In genomic region chr13:97006784-97007183, GRCm38 (mm10) we compare ENCODE assay signal across 8 mouse cellular contexts. TPM values are rescaled to one million over a fixed set of nuclear protein-coding genes. Genes with fewer than 3 reads are reported as not detected.
DNase-seq lines count a peak whose midpoint lies in the region; ATAC-seq and TF ChIP-seq lines count a peak whose summit lies in the region.

No protein-coding gene starts in this region.

- peak; percentile 17; the same call in 1 of the 2 replicates for ATAC-seq in kidney, embryonic 14.5 days (ENCODE audit: low FRiP score, low TSS enrichment)
- no peak for ATAC-seq in forebrain, embryonic 13.5 days
- no peak for ATAC-seq in liver, embryonic 14.5 days (ENCODE audit: insufficient read depth)

- TF ChIP-seq CTCF in liver, embryonic 14.5 days (IDR thresholded peaks at IDR 0.05; ENCODE audit: low read depth), result no peak

- no peak overlapping the region for H3K27ac ChIP-seq in kidney, embryonic 14.5 days (ENCODE audit: low read depth, low read length)
- no peak overlapping the region for H3K27ac ChIP-seq in forebrain, embryonic 13.5 days
- no peak overlapping the region for H3K27ac ChIP-seq in liver, embryonic 14.5 days

- WGBS in kidney, embryonic 14.5 days, result 46% methylated on average over 2 of the region's 2 CpGs
- 65% methylated on average over 2 of the region's 2 CpGs for WGBS in forebrain, embryonic 13.5 days
- WGBS in liver, embryonic 14.5 days (ENCODE audit: insufficient replicate concordance), result 29% methylated on average over 2 of the region's 2 CpGs

- peak overlapping the region; percentile 45; the same call in 1 of the 2 replicates for H3K4me3 ChIP-seq in kidney, embryonic 14.5 days (ENCODE audit: low read length)
- peak overlapping the region; percentile 40; the same call in 1 of the 2 replicates for H3K4me3 ChIP-seq in forebrain, embryonic 13.5 days
- peak overlapping the region in 1 of 2 experiments; percentile 43; a peak in 2 of 4 replicates for H3K4me3 ChIP-seq in liver, embryonic 14.5 days (ENCODE audit: insufficient read depth in 1 of 2, low read depth in 2 of 2, low read length in 2 of 2)

- H3K4me1 ChIP-seq in kidney, embryonic 14.5 days (ENCODE audit: control insufficient read depth, insufficient read depth, low read length), result 0 out of 2 replicates have a peak, but pooled peaks cover 3% of the 10 kb centered on the region
- H3K4me1 ChIP-seq in forebrain, embryonic 13.5 days, result no peaks in the 10 kb centered on the region
- H3K4me1 ChIP-seq in liver, embryonic 14.5 days (replicated peaks; ENCODE audit: control insufficient read depth in 2 of 2, insufficient read depth in 2 of 2, low read length in 1 of 2), result peaks cover 10 to 13% of the 10 kb centered on the region in 2 experiments

- H3K9me3 ChIP-seq in kidney, embryonic 14.5 days (ENCODE audit: control insufficient read depth, low read length), result no peaks in the 10 kb centered on the region
- H3K9me3 ChIP-seq in forebrain, embryonic 13.5 days (replicated peaks), result no peaks in the 10 kb centered on the region
- no peaks in the 10 kb centered on the region for H3K9me3 ChIP-seq in liver, embryonic 14.5 days (ENCODE audit: control insufficient read depth, low read length)

- H3K36me3 ChIP-seq in kidney, embryonic 14.5 days (ENCODE audit: control insufficient read depth, insufficient read depth, low read length), result no peaks in the 10 kb centered on the region
- H3K36me3 ChIP-seq in forebrain, embryonic 13.5 days (ENCODE audit: poor library complexity, severe bottlenecking), result no peaks in the 10 kb centered on the region
- H3K36me3 ChIP-seq in liver, embryonic 14.5 days (replicated peaks; ENCODE audit: control insufficient read depth, insufficient read depth, low read depth), result no peaks in the 10 kb centered on the region

- DNase-seq in kidney, adult 8-10 months, result no peak
- DNase-seq in liver, embryonic 14.5 days (ENCODE audit: low read depth in 3 of 3, low spot score in 3 of 3), result no peak
- peak; percentile 54 for DNase-seq in retina, postnatal 1 day
- no peak for DNase-seq in right cerebral cortex, postnatal 10 days (ENCODE audit: low spot score in 2 of 2)
- DNase-seq in spleen, postnatal 36 days (ENCODE audit: low spot score in 2 of 2), result no peak
- DNase-seq in right cerebral cortex, postnatal 36 days (ENCODE audit: low spot score in 2 of 2), result no peak

- TF ChIP-seq EP300 in liver, embryonic 14.5 days (IDR thresholded peaks at IDR 0.05; ENCODE audit: low read depth), result no peak

- H3K27me3 ChIP-seq in kidney, embryonic 14.5 days (ENCODE audit: control insufficient read depth, insufficient read depth, low read length), result no peaks in the 10 kb centered on the region
- H3K27me3 ChIP-seq in forebrain, embryonic 13.5 days, result no peaks in the 10 kb centered on the region
- no peaks in the 10 kb centered on the region for H3K27me3 ChIP-seq in liver, embryonic 14.5 days (ENCODE audit: control insufficient read depth, insufficient read depth, low read length)

- no peak overlapping the region for H3K9ac ChIP-seq in kidney, embryonic 14.5 days (ENCODE audit: low read depth, low read length)
- no peak overlapping the region for H3K9ac ChIP-seq in forebrain, embryonic 13.5 days
- H3K9ac ChIP-seq in liver, embryonic 14.5 days (replicated peaks), result peak overlapping the region; percentile 50

- peak overlapping the region; percentile 77 for H3K4me2 ChIP-seq in kidney, embryonic 14.5 days (replicated peaks; ENCODE audit: low read depth, low read length)
- H3K4me2 ChIP-seq in forebrain, embryonic 13.5 days, result peak overlapping the region; percentile 74
- peak overlapping the region; percentile 80 for H3K4me2 ChIP-seq in liver, embryonic 14.5 days (ENCODE audit: low read depth)

RNA-seq across cellular contexts. Expression of gene 1700029F12Rik, which starts 27.4 kb away (rescaled TPM):
- polyA plus RNA-seq in kidney, embryonic 14.5 days (2014; fragmentation: Nextera tagmentation; extraction: Ambion mirVana), result not detected in 2 replicates
- not detected in 2 replicates for polyA plus RNA-seq in forebrain, embryonic 13.5 days (2015; fragmentation: Nextera tagmentation; extraction: Ambion mirVana)
- polyA plus RNA-seq in liver, embryonic 14.5 days (2012; rRNA removed), result not detected in 2 replicates
- not detected in 2 replicates for polyA plus RNA-seq in liver, embryonic 14.5 days (2014; fragmentation: Nextera tagmentation; extraction: Ambion mirVana)
